Mouse (Mus musculus) CH12.LX (cell line): Measurements from ENCODE around the gene Krtap13.

ENCODE experiments used
- CTCF ChIP-seq, 2 experiments: IDR thresholded peaks in 1 of 2; conservative IDR thresholded peaks in 1 of 2; 2 replicates each; pipeline ENCODE4 v1.5.1; 2011 to 2012; ENCODE audit warnings: low read depth in 2 of 2, low read length in 2 of 2, improper control_type of control experiment in 1 of 2, inconsistent platforms in 1 of 2, mild to moderate bottlenecking in 1 of 2, moderate library complexity in 1 of 2
- EP300 ChIP-seq: IDR thresholded peaks from 2 replicates; pipeline ENCODE4 v1.6.1; 2011; ENCODE audit warnings: low read length, improper control_type of control experiment
- MEF2A ChIP-seq: IDR thresholded peaks from 2 replicates; pipeline ENCODE4 v1.6.1; 2014; ENCODE audit warnings: low read depth, mild to moderate bottlenecking, inconsistent platforms, low read length, improper control_type of control experiment, borderline replicate concordance
- POLR2AphosphoS2 ChIP-seq: IDR thresholded peaks from 2 replicates; pipeline ENCODE4 v1.6.1; 2011; ENCODE audit warnings: low read depth, low read length, improper control_type of control experiment
- USF1 ChIP-seq: IDR thresholded peaks from 2 replicates; pipeline ENCODE4 v1.6.1; 2014; ENCODE audit warnings: low read depth, mild to moderate bottlenecking, inconsistent platforms, low read length, improper control_type of control experiment
- ZMIZ1 ChIP-seq: IDR thresholded peaks from 2 replicates; pipeline ENCODE4 v1.6.1; 2012; ENCODE audit warnings: low read depth, mild to moderate bottlenecking, inconsistent platforms, low read length, improper control_type of control experiment
- ZNF384 ChIP-seq: IDR thresholded peaks from 2 replicates; pipeline ENCODE4 v1.6.1; 2012; ENCODE audit warnings: low read depth, low read length, improper control_type of control experiment, inconsistent platforms

DNA sequence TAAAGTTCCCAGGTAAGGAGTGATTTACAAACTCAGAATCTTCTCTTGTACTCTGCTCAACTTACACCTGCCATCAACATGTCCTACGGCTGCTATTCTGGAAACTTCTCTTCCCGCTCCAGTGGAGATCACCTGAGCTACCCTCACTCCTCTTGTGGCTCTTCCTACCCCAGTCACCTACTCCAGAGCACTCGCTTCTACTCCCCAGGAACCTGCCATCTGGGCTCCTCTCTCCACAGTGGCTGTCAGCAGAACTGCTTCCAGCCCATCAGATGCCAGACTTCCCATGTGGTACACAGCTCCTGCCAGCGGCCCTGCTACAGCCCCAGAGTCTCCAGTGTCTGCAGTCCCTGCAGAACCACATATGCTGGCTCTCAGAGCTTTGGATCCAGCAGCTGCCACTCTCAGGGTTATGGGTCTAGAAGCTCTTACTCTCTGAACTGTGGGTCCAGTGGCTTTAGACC is 22.6 kb downstream of the Krtap13 start, which contains the start of gene Krtap13-1:
- TF ChIP-seq POLR2AphosphoS2 (no peak), ZNF384 (no peak), EP300 (no peak), ZMIZ1 (no peak), CTCF (conservative IDR thresholded peaks at IDR 0.05 in 1 of 2, IDR thresholded peaks at IDR 0.05 in 1 of 2; ENCODE audit: low read depth in 2 of 2, low read length in 2 of 2) (no peak), USF1 (no peak), MEF2A (no peak)
